Mouse (Mus musculus) bone marrow, adult 2 months (tissue): ENCODE measurements around the gene Gphn.

Experiments used
- CTCF ChIP-seq: fragments of 200-500 bp; IDR thresholded peaks from 2 replicates; pipeline ENCODE4 v1.5.1; 2011; ENCODE audit warnings: low read length, control low read depth; ENCODE audit not compliant: control insufficient read depth, insufficient read depth
- POLR2A ChIP-seq: fragments of 200-500 bp; IDR thresholded peaks from 2 replicates; pipeline ENCODE4 v1.6.1; 2011; ENCODE audit warnings: low read depth, mild to moderate bottlenecking, control low read depth, low read length, borderline replicate concordance; ENCODE audit not compliant: control insufficient read depth

- no peak for TF ChIP-seq CTCF
- no peak for TF ChIP-seq POLR2A
Observed at GRCm38 (mm10) chr12:78389267-78389666, 163.1 kb downstream of the Gphn start.
